Mouse (Mus musculus): ENCODE data around the gene Ddx3x.
"Not testable (repeated sequence)": the region's sequence is repeated elsewhere in the genome, so short reads cannot be mapped to it uniquely, and the experiment has no call there.

Ddx3x gene

DNA sequence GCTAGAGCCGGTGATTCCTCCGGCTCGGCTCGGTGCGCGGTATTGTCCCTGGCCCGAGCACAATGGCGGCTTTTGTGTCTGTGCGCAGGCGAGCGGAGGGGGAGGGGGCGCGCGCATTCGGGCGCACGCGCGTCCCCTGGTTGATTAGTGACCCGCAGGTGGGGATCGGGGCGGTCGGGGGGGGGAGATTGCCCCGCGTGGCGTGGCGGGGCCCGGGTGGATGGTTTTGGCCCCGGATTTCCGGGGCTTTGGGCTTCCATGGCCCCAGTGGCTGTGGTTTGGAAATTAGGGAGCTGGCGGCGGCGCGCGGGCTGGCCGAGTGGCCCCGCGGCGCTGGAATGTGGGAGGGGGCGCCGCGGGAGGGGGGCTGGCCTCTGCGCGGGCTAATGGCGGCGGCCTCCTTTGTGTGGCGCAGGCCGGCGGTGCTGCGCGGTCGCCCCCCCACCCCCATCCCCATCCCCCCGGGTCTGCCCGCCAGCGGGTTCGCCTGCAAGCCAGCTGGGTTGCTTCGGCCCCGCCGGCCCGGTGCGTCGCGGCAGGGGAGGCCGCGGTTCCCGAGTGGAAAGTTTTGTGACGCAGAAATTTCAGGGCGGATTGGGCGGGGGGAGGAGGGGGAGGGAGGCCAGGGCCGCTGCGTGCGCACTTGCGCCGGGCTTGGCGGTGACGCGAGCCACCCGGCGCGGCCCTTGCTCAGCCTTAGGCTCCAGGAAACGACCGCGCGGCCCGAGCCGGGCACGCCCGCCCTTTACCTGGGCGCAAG lies 739 bp downstream of the Ddx3x start:
- DNase-seq = peak; percentile 51 to 89

DNA sequence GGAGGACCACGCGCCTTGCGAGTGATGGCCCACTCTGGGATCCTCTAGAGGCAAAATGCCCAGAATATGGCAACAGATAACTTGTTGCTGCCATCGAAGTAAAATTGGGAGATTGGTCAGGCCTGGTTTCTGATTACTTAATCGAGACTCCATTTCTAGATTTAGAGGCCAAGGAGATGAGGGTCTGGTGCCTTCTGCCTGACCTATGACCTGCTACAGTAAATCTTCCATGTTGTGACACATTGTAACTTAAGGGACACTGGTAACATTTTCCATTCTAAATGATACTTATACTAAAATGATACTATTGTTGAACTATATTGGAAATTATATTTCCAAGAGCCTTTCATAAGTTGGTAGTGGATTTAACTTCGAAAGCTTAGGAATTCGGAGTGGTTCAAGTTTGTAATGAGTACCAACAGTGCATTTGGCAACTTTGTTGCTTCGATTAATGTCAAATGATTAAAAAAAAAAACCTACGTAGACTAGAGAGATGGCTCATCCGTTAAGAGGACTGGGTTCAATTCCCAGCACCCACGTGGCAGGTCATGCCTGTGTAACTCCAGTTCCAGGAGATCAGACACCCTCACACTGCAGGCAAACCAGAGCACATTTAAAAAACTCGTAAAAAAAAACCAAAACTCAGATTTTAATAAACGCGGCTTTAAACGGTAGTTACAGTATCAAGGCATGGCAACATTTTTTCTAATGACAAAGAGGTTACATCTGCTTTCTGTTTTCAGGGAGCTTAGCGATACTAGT lies 1.5 kb downstream of the Ddx3x start:
- DNase-seq = no peak

DNA sequence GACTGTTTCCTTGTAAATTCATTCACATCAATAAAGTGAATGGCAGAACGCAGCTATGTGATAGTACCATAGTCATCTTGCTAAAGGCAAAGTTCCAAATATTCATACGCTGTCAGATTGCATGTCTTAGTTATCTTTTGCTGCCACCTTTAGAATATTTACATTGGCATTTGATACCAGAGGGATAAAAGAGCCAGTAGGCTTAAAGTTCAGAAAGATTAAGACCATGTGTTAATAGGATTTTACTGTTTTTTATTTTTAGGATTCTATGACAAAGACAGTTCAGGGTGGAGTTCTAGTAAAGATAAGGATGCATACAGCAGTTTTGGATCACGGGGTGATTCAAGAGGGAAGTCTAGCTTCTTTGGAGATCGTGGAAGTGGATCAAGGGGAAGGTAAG lies 5.0 kb downstream of the Ddx3x start:
- no peak for DNase-seq

DNA sequence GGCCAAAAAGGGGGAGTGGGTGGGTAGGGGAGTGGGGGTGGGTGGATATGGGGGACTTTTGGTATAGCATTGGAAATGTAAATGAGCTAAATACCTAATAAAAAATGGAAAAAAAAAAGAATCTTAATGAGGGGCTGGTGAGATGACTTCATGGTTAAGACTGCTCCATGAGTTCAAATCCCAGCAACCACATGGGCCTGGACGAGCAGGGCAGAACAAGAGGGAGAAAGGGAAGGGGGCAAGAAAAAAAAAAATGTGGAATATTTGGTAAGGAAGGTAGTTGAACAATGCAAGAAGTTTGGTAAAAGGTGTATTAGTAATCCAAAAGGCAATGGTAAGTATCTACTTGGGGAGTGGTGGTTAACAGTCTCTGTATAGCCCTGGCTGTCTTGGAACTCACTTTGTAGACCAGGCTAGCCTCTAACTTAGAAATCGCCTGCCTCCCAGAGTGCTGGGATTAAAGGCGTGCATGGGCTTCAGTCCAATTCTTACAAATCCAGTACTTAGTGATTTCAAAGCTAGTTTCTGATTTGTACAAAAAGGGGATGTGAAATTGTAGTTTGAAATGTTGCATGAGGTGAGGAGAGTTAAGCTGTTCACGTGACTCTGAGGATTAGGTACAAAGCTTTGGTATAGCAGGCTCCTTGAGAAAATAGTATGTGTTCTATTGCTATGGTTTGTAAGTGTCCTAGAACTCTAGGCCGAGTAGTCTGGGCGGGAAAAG lies 13.9 kb downstream of the Ddx3x start:
- DNase-seq = no peak

DNA sequence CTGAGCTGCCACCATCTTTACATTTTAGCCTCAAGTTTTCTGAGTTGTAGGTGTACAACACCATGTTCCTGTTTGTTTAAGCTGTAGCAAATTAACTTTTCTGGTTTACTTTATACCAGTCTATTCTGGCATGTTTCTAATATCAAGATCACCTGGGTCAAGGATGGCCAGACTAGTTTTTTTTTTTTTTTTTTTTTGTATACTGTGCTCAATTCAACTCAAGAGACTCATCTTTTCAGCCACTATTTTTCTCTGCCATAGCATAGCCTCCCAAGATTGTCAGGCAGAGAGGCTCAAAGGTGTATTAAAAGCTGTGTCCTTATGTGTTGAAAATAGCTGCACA lies 14.4 kb downstream of the Ddx3x start:
- DNase-seq = no peak

DNA sequence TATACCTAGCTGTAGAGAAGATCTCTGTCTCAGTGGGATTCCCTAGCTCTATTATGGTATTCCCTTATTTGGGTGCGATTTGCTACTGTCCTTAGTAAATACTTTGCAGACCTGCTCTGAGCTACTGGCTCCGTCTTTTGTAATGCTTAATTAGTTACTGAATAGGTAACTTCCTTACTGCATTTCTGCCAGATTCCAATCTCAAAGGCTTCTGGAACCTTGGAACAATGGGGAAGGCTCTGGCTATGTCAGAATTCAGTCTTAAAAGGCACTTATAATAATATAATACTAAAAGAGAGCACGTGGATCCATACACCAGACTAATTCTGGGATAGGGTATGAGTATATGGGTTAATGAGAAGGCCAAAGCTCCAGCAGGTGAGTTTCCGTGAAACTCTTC lies 15.5 kb downstream of the Ddx3x start:
- not testable (repeated sequence) for DNase-seq

DNA sequence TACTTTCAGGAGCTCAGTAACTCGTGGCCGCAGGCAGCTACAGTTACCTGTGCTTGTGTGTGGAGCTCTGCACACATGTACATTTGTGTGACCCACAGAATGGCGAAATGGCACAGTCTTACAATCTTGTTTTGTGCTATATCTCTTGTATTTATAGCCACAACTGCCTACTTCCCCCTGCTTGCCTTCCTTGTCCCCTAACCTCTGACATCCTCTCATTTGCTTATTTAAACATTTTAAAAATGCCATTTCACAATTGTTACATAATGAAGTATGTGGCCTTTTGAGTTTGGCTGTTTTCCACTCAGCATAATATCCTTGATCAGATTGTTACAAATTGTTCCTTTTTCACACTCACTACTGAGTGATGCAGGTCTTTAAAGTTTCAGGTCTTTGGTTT lies 25.4 kb downstream of the Ddx3x start:
- no peak for DNase-seq

DNA sequence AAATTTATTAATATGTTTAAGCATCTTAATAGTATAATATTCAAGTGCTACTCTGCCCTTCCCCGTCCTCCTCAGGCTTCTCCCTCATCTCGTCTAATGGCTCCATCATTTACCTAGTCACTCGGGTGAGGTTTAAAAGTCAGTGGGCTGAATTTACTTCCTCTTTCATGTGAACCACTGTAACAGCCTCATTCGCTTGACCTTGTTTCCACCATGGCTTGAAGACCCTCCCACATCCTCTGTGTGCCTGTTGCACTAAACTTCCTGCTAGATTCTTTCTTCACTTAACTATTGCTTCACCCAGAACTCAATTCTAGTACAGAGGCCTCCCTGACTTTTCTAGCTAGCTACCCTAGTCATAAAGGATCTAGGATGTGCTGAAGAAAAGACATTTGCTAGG lies 30.6 kb downstream of the Ddx3x start:
- DNase-seq = no peak

DNA sequence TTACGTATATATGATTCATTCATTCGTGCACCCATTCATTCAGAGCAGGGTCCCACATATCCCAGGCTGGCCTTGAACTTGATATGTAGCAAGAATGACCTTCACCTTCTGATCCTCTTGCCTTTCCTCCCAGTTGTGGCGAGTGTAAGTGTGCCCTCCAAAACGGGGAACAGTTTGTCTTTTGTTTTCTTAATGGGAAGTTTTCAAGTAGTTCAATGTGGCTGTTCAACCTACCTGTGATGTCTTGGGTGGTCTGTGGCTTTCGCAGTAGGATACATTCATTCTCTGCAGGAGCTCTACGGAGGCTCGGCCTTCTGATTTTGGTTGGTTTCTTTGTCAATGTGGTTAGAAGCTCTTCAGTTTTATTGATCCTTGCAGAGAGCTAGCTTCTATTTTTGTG lies 48.8 kb downstream of the Ddx3x start:
- DNase-seq = no peak
